ENCODE assay signal across 14 mouse cellular contexts in the genomic region with DNA sequence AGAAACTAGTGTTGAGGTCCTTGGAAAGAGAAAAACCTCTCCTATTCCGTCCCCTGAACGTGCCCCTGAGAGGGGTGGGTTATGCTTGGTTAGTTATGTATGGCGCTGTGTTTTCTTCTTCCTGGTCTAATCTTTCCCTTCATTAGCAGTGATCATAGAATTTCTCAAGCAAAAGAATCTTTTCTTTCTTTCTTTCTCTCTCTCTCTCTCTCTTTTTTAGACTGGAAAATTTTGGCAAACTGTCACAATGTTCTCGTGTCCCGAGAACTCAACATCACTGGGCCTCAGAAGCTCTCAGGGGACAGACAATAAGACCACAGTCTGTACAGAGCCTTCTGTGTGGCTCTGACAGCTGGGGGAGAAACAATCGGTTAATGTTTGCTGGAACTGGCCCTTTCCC. TPM values are rescaled to one million over a fixed set of nuclear protein-coding genes. Genes with fewer than 3 reads are reported as not detected.
DNase-seq lines count a peak whose midpoint lies in the region; ATAC-seq and TF ChIP-seq lines count a peak whose summit lies in the region.
"Had no signal": no experiment of that assay in that cellular context is flagged by ENCODE, and none has a peak within 500 bp of the region (broad histone marks: within the 10 kb centered on the region; RNA-seq: fewer than 3 reads in every experiment).

No protein-coding gene starts in this region.

- H3K4me1 ChIP-seq in kidney, embryonic 15.5 days: peaks cover 20% of the 10 kb centered on the region
- no peaks in the 10 kb centered on the region for H3K4me1 ChIP-seq in kidney, adult 2 months (ENCODE audit: control insufficient read depth, insufficient read depth, low read length)
- peaks cover 75% of the 10 kb centered on the region for H3K4me1 ChIP-seq in forebrain, embryonic 10.5 days
- peaks cover 8% of the 10 kb centered on the region for H3K4me1 ChIP-seq in limb, embryonic 15.5 days

- ATAC-seq in kidney, embryonic 15.5 days (replicated peaks; ENCODE audit: low FRiP score): no peak
- ATAC-seq in limb, embryonic 15.5 days (ENCODE audit: insufficient number of reproducible peaks, low FRiP score, low TSS enrichment, low read depth): no peak

- H3K4me2 ChIP-seq in kidney, embryonic 15.5 days: no peak overlapping the region
- no peak overlapping the region for H3K4me2 ChIP-seq in limb, embryonic 15.5 days

- no peak for DNase-seq in kidney, adult 2 months
- peak; percentile 88 for DNase-seq in brain, adult 2 months (ENCODE audit: low read depth, low spot score)
- no peak for DNase-seq in forebrain, embryonic 10.5 days (ENCODE audit: extremely low spot score, low spot score)
- DNase-seq in right cerebral cortex, postnatal 14 days: no peak
- DNase-seq in thymus, adult 18-20 months: no peak
- DNase-seq: liver; lung, postnatal 10 days; right cerebral cortex, postnatal 4 days had no signal

- H3K27me3 ChIP-seq in kidney, embryonic 15.5 days: no peaks in the 10 kb centered on the region
- H3K27me3 ChIP-seq in kidney, adult 2 months (replicated peaks; ENCODE audit: control insufficient read depth, insufficient read depth, low read length): no peaks in the 10 kb centered on the region
- peaks cover 56% of the 10 kb centered on the region for H3K27me3 ChIP-seq in forebrain, embryonic 10.5 days (ENCODE audit: poor library complexity, severe bottlenecking)
- no peaks in the 10 kb centered on the region for H3K27me3 ChIP-seq in limb, embryonic 15.5 days

- TF ChIP-seq POLR2A in kidney, adult 2 months (IDR thresholded peaks at IDR 0.05; ENCODE audit: low read depth, low read length): no peak

- 33% methylated on average over 6 of the region's 6 CpGs for WGBS in kidney, embryonic 15.5 days
- 49% methylated on average over 6 of the region's 6 CpGs for WGBS in kidney, adult 2 months
- WGBS in forebrain, embryonic 10.5 days: 26% methylated on average over 6 of the region's 6 CpGs
- WGBS in limb, embryonic 15.5 days: 51% methylated on average over 6 of the region's 6 CpGs

- H3K4me3 ChIP-seq in kidney, embryonic 15.5 days (replicated peaks): no peak overlapping the region
- no peak overlapping the region for H3K4me3 ChIP-seq in kidney, adult 2 months (ENCODE audit: insufficient read depth, low read depth, low read length)
- no peak overlapping the region for H3K4me3 ChIP-seq in forebrain, embryonic 10.5 days
- no peak overlapping the region for H3K4me3 ChIP-seq in limb, embryonic 15.5 days

- no peak for TF ChIP-seq CTCF in kidney, adult 2 months (conservative IDR thresholded peaks at IDR 0.05; ENCODE audit: insufficient read depth, insufficient read length, low read depth, low read length)

- H3K27ac ChIP-seq in kidney, embryonic 15.5 days: peak overlapping the region; percentile 56
- no peak overlapping the region for H3K27ac ChIP-seq in kidney, adult 2 months (ENCODE audit: insufficient read depth, low read depth, low read length)
- peak overlapping the region; percentile 65 for H3K27ac ChIP-seq in forebrain, embryonic 10.5 days
- H3K27ac ChIP-seq in limb, embryonic 15.5 days: peak overlapping the region; percentile 13; the same call in 1 of the 2 replicates

- no peaks in the 10 kb centered on the region for H3K36me3 ChIP-seq in kidney, embryonic 15.5 days
- no peaks in the 10 kb centered on the region for H3K36me3 ChIP-seq in kidney, adult 2 months (ENCODE audit: control insufficient read depth, insufficient read depth, low read length)
- no peaks in the 10 kb centered on the region for H3K36me3 ChIP-seq in forebrain, embryonic 10.5 days (replicated peaks)
- no peaks in the 10 kb centered on the region for H3K36me3 ChIP-seq in limb, embryonic 15.5 days
- H3K36me3 ChIP-seq: G1E had no signal

- H3K9ac ChIP-seq in kidney, embryonic 15.5 days: no peak overlapping the region
- H3K9ac ChIP-seq in limb, embryonic 15.5 days: no peak overlapping the region

- no peaks in the 10 kb centered on the region for H3K9me3 ChIP-seq in kidney, embryonic 15.5 days (replicated peaks)
- no peaks in the 10 kb centered on the region for H3K9me3 ChIP-seq in forebrain, embryonic 10.5 days
- H3K9me3 ChIP-seq in limb, embryonic 15.5 days: no peaks in the 10 kb centered on the region
- H3K9me3 ChIP-seq: G1E had no signal

RNA-seq across cellular contexts. Expression of a gene that starts 15.3 kb away (rescaled TPM):
- polyA plus RNA-seq in kidney, embryonic 15.5 days (2015; fragmentation: Nextera tagmentation; extraction: Ambion mirVana): 0.23 and 0.32 TPM in 2 replicates
- 0.84 and 1.8 TPM in 2 replicates for polyA plus RNA-seq in kidney, adult 2 months (2012; rRNA removed)
- 0.46 and 0.97 TPM in 2 replicates for polyA plus RNA-seq in forebrain, embryonic 10.5 days (2016; fragmentation: Nextera tagmentation; extraction: Ambion mirVana)
- polyA plus RNA-seq in limb, embryonic 15.5 days (2015; fragmentation: Nextera tagmentation; extraction: Ambion mirVana): 0.21 and 0.28 TPM in 2 replicates

RNA-seq across cellular contexts. Expression of a gene that starts 15.5 kb away (rescaled TPM):
- polyA plus RNA-seq in kidney, embryonic 15.5 days (2015; fragmentation: Nextera tagmentation; extraction: Ambion mirVana): not detected in 2 replicates
- not detected in 2 replicates for polyA plus RNA-seq in kidney, adult 2 months (2012; rRNA removed)
- 0.30 TPM in 1 of 2 replicates, not detected in the other for polyA plus RNA-seq in forebrain, embryonic 10.5 days (2016; fragmentation: Nextera tagmentation; extraction: Ambion mirVana)
- not detected in 2 replicates for polyA plus RNA-seq in limb, embryonic 15.5 days (2015; fragmentation: Nextera tagmentation; extraction: Ambion mirVana)
- polyA plus RNA-seq: embryonic facial prominence, embryonic 11.5 days; large intestine, adult 2 months; testis, adult 2 months had no signal

RNA-seq across cellular contexts. Expression of a gene that starts 23.6 kb away (rescaled TPM):
- polyA plus RNA-seq in kidney, embryonic 15.5 days (2015; fragmentation: Nextera tagmentation; extraction: Ambion mirVana): 21.9 and 25.6 TPM in 2 replicates
- polyA plus RNA-seq in kidney, adult 2 months (2012; rRNA removed): 15.6 and 16.3 TPM in 2 replicates
- polyA plus RNA-seq in forebrain, embryonic 10.5 days (2016; fragmentation: Nextera tagmentation; extraction: Ambion mirVana): 22.7 and 22.9 TPM in 2 replicates
- 54.9 and 55.4 TPM in 2 replicates for polyA plus RNA-seq in limb, embryonic 15.5 days (2015; fragmentation: Nextera tagmentation; extraction: Ambion mirVana)

RNA-seq across cellular contexts. Expression of a gene that starts 25.1 kb away (rescaled TPM):
- polyA plus RNA-seq in kidney, embryonic 15.5 days (2015; fragmentation: Nextera tagmentation; extraction: Ambion mirVana): not detected in 2 replicates
- not detected in 2 replicates for polyA plus RNA-seq in kidney, adult 2 months (2012; rRNA removed)
- not detected in 2 replicates for polyA plus RNA-seq in forebrain, embryonic 10.5 days (2016; fragmentation: Nextera tagmentation; extraction: Ambion mirVana)
- polyA plus RNA-seq in limb, embryonic 15.5 days (2015; fragmentation: Nextera tagmentation; extraction: Ambion mirVana): not detected in 2 replicates
- polyA plus RNA-seq: embryonic facial prominence, embryonic 11.5 days; G1E; large intestine, adult 2 months had no signal

RNA-seq across cellular contexts. Expression of a gene that starts 38.4 kb away (rescaled TPM):
- 1.7 and 2.3 TPM in 2 replicates for polyA plus RNA-seq in kidney, embryonic 15.5 days (2015; fragmentation: Nextera tagmentation; extraction: Ambion mirVana)
- 0.88 and 1.2 TPM in 2 replicates for polyA plus RNA-seq in kidney, adult 2 months (2012; rRNA removed)
- 1.2 and 1.7 TPM in 2 replicates for polyA plus RNA-seq in forebrain, embryonic 10.5 days (2016; fragmentation: Nextera tagmentation; extraction: Ambion mirVana)
- polyA plus RNA-seq in limb, embryonic 15.5 days (2015; fragmentation: Nextera tagmentation; extraction: Ambion mirVana): 4.4 and 4.6 TPM in 2 replicates
- polyA plus RNA-seq: G1E had no signal
